Mouse (Mus musculus) heart, embryonic 10.5 days (tissue): ENCODE results near the gene Il13ra2. TPM values are rescaled to one million over a fixed set of nuclear protein-coding genes. Genes with fewer than 3 reads are reported as not detected.
"Not testable (repeated sequence)": the region's sequence is repeated elsewhere in the genome, so short reads cannot be mapped to it uniquely, and the experiment has no call there.

ENCODE experiments used
- DNase-seq: peaks from one replicate; pipeline ENCODE4 v3.0.0-alpha.2; 2017; ENCODE audit warnings: low spot score
- H3K27ac ChIP-seq: fragments of 300-500 bp; sonication (generic); 2 replicates; pipeline ENCODE4 v1.5.1; 2016; ENCODE audit warnings: mild to moderate bottlenecking
- H3K27me3 ChIP-seq: fragments of 300-500 bp; sonication (generic); 2 replicates; pipeline ENCODE4 v1.6.1; 2016; ENCODE audit warnings: mild to moderate bottlenecking; ENCODE audit not compliant: poor library complexity, insufficient read depth, severe bottlenecking
- H3K36me3 ChIP-seq: fragments of 300-500 bp; sonication (generic); 2 replicates; pipeline ENCODE4 v1.6.1; 2016; ENCODE audit warnings: mild to moderate bottlenecking, moderate library complexity
- H3K4me1 ChIP-seq: fragments of 300-500 bp; sonication (generic); 2 replicates; pipeline ENCODE4 v1.6.1; 2016; ENCODE audit warnings: mild to moderate bottlenecking
- H3K4me3 ChIP-seq: fragments of 300-500 bp; sonication (generic); 2 replicates; pipeline ENCODE4 v1.5.1; 2016; ENCODE audit warnings: mild to moderate bottlenecking, moderate library complexity
- H3K9me3 ChIP-seq: fragments of 300-500 bp; sonication (generic); 2 replicates; pipeline ENCODE4 v1.6.1; 2016; ENCODE audit warnings: mild to moderate bottlenecking, moderate library complexity
- WGBS: fragments of 180-500 bp; shearing (Covaris S2); methylation state at CpG from one replicate; pipeline ENCODE4 v1.1.7; 2016; 5-methylcytosine and 5-hydroxymethylcytosine counted together
- polyA plus RNA-seq: library from polyadenylated mRNA; unstranded; fragments of >200 nt; fragmentation: Nextera tagmentation; extraction: Ambion mirVana; gene quantifications from 2 replicates; pipeline ENCODE4 v1.2.1, GENCODE M21; 2016

The Il13ra2 gene
- polyA plus RNA-seq: not detected in 2 replicates

DNA sequence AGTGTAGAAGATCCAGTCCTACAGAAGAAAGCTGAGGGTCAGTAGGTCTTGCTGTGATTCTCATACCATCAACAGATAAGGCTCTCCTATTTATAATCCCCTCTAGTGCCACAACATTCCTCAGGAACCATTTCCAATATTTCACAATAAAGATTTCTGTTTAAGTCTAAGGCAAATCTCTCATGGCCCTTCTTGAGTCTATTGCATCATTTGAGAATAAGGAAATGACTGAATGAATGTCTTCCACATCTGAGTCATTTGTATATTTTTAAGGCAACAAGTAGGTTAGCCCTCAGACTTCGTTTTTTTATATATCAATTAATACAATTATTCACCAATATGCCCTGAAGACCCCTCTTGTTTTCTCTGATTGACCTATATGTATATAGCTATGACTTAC lies at the start of gene Il13ra2:
Il13ra2 (minus strand) TSS at position 64 of the 400 bp plus-strand sequence.
- Histone ChIP-seq H3K27me3 (no peaks in the 10 kb centered on the region), H3K9me3 (no peaks in the 10 kb centered on the region), H3K36me3 (no peaks in the 10 kb centered on the region), H3K4me1 (no peaks in the 10 kb centered on the region), H3K4me3 (no peak within 1 kb of the TSS), H3K27ac (no peak within 1 kb of the TSS)
- 53% methylated on average over 1 of the region's 1 CpGs for WGBS
- no peak for DNase-seq

DNA sequence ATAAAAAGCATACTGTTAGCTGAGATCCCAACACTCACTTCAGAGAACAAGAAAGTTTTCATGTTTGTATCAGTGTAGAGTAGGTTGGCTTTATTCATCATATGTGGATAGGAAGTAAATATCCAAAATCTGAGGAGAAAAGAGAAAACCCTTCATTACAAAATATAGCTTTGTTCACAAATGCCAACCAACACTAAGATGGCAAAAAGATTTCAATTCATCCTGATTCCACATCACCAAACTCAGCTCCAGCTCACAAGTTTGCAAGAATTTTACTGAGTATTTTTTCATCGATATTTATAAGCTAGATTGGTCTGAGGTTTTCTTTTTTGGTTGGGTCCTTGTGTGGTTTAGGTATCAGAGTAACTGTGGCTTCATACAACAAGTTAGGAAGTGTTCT lies 24.6 kb upstream of the Il13ra2 start, which contains the start of gene Vmn1r239-ps:
Vmn1r239-ps (minus strand) TSS at position 101 of the 400 bp plus-strand sequence.
- H3K27me3 ChIP-seq, H3K27ac ChIP-seq, H3K4me1 ChIP-seq, H3K36me3 ChIP-seq, H3K4me3 ChIP-seq, H3K9me3 ChIP-seq, DNase-seq: not testable (repeated sequence)
- WGBS: 83% methylated on average over 1 of the region's 1 CpGs

DNA sequence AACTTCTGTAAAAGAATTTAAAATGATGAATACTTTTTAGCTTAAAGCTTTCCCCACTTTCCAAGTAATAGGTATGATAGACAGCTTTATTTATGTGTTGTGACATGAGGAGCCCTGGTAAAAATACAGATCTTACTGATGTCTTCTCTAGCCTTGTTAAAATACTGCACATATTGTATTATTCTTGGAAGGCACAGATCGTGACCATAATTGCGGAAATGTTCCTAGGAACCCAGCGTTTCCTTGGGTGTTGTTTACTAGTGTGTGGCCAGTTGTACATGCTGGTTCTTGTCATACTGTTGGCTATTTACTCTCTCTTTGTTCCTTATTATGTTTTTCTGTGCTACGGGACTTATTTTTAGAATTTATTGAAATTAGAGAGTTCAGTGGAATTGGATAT lies 14.4 kb upstream of the Il13ra2 start:
- Histone ChIP-seq H3K9me3 (no peaks in the 10 kb centered on the region), H3K4me3 (no peak overlapping the region), H3K4me1 (no peaks in the 10 kb centered on the region), H3K27me3 (no peaks in the 10 kb centered on the region), H3K36me3 (no peaks in the 10 kb centered on the region), H3K27ac (no peak overlapping the region)
- 85% methylated on average over 4 of the region's 4 CpGs for whole genome bisulfite sequencing
- DNase-seq: no peak

DNA sequence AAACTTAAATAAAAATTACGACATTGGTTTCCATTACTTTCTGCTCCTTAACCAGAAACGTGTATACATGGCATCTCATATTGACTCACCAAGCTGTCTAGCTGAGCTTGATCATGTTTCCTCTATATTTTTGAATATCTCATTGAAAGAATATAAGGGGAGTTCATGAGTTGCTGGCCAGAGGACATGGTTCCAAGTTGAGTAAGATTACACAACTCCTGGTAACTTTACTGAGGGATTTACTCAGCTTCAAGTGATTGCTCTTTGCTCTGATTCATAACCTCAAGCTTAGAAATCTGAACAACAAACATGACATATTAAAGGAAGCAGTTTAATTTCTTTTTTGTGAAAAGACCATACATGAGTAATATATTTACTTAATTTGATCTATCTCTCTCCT lies 6.4 kb upstream of the Il13ra2 start:
- no peaks in the 10 kb centered on the region for H3K4me1 ChIP-seq
- WGBS: 80% methylated on average over 2 of the region's 2 CpGs
- no peak overlapping the region for H3K4me3 ChIP-seq
- H3K36me3 ChIP-seq: no peaks in the 10 kb centered on the region
- DNase-seq: no peak
- no peaks in the 10 kb centered on the region for H3K9me3 ChIP-seq
- no peak overlapping the region for H3K27ac ChIP-seq
- H3K27me3 ChIP-seq: no peaks in the 10 kb centered on the region

DNA sequence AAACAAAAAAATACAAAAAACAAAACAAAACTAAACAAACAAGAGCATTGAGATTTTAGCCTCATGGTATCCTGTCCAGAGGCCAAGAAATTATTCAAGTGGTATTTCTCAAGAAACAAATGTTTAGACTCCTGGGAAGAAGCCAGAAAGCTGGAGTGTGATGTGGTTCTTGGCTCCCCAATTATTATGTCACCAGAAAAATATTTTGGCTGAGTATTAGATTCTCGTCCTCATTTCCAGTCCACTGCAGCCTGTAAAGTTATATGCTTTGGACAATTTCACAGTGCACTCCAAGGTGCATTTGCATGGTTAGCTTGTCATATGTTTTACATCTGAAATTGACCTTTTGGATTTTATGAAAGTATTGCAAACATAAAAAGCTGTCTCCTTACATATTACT lies 761 bp upstream of the Il13ra2 start:
- no peak for DNase-seq
- Histone ChIP-seq H3K36me3 (no peaks in the 10 kb centered on the region), H3K4me1 (no peaks in the 10 kb centered on the region), H3K4me3 (no peak overlapping the region), H3K27ac (no peak overlapping the region), H3K27me3 (no peaks in the 10 kb centered on the region), H3K9me3 (no peaks in the 10 kb centered on the region)
- 61% methylated on average over 1 of the region's 1 CpGs for WGBS

- no peak overlapping the region for H3K4me3 ChIP-seq
- no peaks in the 10 kb centered on the region for H3K9me3 ChIP-seq
- no peaks in the 10 kb centered on the region for H3K4me1 ChIP-seq
- no peak for DNase-seq
- no peaks in the 10 kb centered on the region for H3K27me3 ChIP-seq
- no peaks in the 10 kb centered on the region for H3K36me3 ChIP-seq
- WGBS: 85% methylated on average over 1 of the region's 1 CpGs
- no peak overlapping the region for H3K27ac ChIP-seq
Measured at GRCm38 (mm10) chrX:147393446-147393845, 35.5 kb downstream of the Il13ra2 start.

- no peaks in the 10 kb centered on the region for H3K36me3 ChIP-seq
- H3K27ac ChIP-seq: no peak overlapping the region
- H3K27me3 ChIP-seq: no peaks in the 10 kb centered on the region
- no peaks in the 10 kb centered on the region for H3K4me1 ChIP-seq
- no peaks in the 10 kb centered on the region for H3K9me3 ChIP-seq
- 74% methylated on average over 2 of the region's 2 CpGs for WGBS
- H3K4me3 ChIP-seq: no peak overlapping the region
- no peak for DNase-seq
Measured at GRCm38 (mm10) chrX:147349167-147349566, 79.8 kb downstream of the Il13ra2 start.

Other genes starting within 250 kb of the Il13ra2 start
- gene Vmn1r239-ps, start 24.5 kb upstream of the Il13ra2 start, polyA plus RNA-seq: not detected in 2 replicates
- gene Lrch2, start 124.9 kb upstream of the Il13ra2 start, polyA plus RNA-seq: 3.2 and 4.7 TPM in 2 replicates